Mouse (Mus musculus) heart, postnatal 10 days (tissue): ENCODE results near the gene Golga4. TPM values are rescaled to one million over a fixed set of nuclear protein-coding genes. Genes with fewer than 3 reads are reported as not detected.

ENCODE experiments used
- DNase-seq, 2 experiments: peaks; one replicate each; pipeline ENCODE4 v3.0.0; 2021
- intact Hi-C: fragments of 180-260 bp; cut with DNase I; formaldehyde crosslinking; loops from one replicate; pipeline ENCODE4 v1.15.1; 2025
- total RNA-seq, 2 experiments: library from RNA; stranded (reverse); gene quantifications; 2 replicates each; pipeline ENCODE4 v1.2.3; 2021

The Golga4 gene
- total RNA-seq, 2 experiments from 2014 or later: 171 to 176 TPM

DNA sequence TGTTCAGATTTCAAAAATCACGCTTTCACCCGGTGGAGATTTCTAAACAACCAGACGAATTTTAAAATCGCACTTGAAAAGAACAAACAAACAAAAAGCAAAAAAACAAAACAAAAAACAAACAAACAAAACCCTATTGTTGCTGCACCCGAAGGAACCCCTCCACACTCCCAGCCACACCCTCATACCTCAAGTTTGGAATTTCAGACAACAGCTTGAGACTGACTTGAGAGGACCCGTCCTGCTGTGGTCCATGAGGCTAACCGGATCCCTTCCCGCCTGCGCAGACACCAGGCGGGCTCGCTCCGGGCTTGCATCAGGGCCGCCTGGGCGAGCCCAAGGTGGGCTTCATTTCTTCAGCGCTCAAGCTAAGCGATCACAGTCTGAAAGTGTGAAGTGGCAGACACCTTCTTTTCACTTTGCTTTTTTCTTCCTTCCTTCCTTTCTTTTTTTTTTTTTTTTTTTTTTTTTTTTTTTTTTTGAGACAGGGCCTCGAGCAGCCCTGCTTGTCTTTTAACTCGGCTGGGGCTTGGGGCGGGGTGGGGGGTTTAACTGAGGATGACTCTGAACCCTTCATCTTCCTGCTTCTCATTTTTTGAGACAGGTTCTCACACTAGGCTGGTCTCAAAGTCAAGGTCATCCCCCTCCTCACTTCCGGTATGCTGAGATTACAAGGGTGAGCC lies 17.0 kb upstream of the Golga4 start:
- intact Hi-C loops: loop anchor here (1.0 to 5.0 kb wide), 3 partner anchors 337 to 436 kb away; partner anchors contain the start of gene Cmc1
- DNase-seq: no peak

DNA sequence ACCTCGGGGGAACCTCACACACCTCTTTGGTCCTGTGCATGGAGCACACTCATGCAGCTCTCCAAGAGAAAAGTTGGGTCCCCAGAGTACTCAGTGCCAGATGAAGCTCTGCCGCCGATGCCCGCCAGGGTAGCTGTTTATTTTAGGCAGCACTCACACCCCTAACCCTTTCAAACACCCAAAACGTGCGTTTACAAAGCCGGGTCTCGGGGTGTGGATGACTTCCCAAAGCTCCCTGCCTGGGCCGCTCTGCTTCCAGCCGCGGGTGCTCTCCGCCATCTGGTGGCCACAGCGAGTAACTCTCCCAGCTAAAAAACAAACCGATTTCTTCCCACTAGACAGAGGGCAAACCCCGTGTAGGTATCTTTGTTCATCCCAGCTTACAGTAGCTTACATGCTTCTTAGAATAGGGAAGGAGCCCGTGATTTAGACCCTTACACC lies 16.5 kb upstream of the Golga4 start:
- intact Hi-C loops: loop anchor here (1.0 to 5.0 kb wide), 3 partner anchors 337 to 436 kb away; partner anchors contain the start of gene Cmc1
- peak; percentile 78 to 84 for DNase-seq

DNA sequence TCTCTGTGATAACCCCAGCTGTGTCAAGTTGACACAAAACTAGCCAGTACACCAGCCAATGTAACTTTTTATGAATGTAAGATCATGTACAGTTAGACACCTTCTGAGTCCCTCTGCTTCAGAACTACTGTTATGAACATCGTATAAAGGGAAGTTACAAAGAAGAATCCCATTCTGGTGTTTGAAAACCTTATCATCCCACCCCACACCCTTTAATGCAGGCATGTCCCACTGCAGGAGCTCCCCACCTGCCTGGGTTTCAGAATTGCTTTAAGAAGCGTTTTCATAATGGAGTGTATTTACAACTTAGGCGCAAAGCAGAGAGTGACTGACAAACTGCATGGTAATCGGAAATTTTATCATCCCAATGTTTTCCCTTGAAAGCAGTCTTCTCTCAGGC lies 14.9 kb upstream of the Golga4 start:
- intact Hi-C loops: no loop called here
- DNase-seq: no peak

DNA sequence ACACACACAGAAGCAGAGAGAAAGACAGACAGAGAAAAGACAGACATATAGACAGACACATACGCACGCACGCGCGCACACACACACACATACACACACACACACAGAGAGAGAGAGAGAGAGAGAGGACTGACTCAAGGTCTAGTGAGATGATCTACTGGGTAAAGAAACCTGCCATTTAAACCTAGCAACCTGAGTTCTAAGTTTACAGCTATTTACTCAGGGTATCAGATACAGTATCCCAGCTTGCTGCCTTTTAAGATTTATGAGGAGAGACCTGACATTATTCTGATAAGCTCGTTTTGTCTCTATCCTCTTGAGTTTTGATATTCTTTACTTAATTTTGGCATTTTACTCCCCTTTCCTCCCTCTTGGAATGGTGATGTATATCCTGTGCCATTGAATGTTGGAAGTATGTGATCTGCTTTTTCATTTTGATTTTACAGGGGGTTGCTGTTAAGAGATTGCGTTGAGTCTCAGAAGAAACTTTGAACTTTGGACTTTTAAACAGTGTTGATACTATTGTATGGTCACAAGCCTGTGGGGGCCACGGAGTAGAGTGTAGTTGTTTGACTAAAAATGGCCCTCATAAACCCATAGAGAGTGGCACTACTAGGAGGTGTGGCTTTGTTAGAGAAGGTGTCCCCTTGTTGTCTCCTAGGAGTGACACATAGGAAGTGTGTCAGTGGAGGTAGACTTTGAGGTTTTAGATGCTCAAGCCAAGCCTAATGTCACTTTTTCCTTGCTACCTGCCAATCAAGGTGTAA lies 13.0 kb upstream of the Golga4 start:
- DNase-seq: no peak
- intact Hi-C loops: no loop called here

DNA sequence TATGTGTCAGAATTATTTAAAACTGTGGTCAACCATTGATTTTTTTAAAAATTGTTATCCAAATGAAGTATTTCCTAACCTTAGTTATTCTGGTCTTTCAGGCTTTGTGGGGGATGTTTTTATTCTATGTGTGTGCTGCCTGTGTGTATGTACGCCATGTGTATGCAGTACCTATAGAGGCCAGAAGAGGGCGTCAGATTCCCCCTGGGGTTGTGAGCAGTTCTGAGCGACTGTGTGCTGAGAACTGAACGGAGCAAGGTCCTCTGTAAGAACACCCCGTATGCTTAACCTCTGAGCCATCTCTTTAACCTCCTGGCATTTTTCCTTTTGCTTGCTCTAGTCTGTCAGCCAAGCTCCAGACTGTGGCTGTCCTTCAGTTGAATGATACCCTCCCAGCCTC lies 12.0 kb upstream of the Golga4 start:
- DNase-seq: no peak
- intact Hi-C loops: no loop called here

DNA sequence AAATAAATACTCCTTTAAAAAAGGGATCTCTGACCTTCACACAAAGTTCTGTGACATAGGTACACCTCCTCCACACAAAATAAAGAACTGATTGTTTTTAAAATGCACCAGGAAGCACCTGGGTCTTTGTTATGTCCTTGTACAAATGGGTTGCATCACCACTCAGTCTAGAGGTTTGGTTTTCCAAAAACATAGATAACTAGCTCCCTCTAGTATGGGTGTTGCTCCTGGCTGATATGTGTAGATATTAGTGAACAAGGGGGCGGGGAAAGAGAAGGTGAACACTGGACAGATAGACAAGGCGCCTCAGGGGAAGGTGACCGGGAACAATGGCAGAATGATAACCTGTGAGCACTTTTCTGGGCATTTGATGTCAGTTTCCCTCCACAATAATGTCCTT lies 10.1 kb upstream of the Golga4 start:
- DNase-seq: no peak
- intact Hi-C loops: no loop called here

DNA sequence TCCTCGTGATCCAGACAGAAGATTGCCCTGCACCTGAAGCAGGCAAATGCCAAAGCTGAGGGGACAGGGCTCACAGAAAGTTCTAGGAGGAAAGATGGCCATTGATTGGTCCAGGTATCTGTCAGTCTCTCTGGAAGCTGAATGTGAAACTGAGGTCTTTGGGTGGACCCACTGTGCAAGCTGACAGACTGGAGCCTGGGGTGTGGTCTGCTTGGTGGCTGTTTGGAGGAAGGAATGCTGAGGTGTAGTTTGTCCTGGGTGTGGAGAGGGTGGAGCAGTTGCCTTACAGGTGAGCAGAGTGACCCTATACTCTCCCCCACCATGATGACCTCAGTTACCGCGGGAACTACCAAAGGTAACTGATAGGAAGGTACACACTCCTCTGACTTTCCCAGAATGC lies 9.1 kb upstream of the Golga4 start:
- no peak for DNase-seq
- intact Hi-C loops: no loop called here

DNA sequence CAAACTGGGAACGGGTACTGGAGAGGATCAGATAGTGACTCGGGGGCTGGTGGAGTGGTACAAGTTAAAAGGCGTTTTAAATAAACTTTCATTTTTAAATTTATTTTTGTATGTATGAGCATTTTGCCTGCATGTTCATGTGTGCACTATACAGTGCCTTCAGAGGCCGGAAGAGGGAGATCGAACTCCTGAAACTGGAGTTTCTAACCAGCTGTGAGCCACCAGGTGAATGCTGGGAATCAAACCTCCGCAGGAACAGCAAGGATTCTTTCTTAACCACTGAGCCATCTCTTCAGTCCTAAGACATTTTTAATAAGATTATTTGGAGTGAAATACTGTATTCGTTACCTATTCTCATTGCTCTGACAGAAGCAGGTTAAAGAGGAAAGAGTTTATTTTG lies 8.0 kb upstream of the Golga4 start:
- intact Hi-C loops: no loop called here
- DNase-seq: no peak

DNA sequence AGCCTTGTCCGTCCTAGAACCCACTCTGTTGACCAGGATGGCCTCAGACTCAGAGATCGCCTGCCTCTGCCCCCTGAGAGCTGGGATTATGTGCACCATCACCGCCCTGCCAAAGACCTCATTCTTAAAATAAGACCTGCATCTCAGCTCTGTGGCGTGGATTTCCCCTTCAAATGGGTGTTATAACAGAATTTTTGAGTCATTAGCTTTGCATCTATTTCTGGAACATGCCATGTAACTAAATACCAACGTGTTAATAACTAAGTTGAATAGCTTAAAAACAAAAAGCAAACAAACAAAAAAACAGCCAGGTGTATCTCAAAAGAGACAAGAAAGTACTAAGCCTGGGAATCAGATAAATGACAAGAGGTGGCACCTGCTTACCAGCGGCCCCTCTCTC lies 5.1 kb upstream of the Golga4 start:
- intact Hi-C loops: no loop called here
- no peak for DNase-seq

DNA sequence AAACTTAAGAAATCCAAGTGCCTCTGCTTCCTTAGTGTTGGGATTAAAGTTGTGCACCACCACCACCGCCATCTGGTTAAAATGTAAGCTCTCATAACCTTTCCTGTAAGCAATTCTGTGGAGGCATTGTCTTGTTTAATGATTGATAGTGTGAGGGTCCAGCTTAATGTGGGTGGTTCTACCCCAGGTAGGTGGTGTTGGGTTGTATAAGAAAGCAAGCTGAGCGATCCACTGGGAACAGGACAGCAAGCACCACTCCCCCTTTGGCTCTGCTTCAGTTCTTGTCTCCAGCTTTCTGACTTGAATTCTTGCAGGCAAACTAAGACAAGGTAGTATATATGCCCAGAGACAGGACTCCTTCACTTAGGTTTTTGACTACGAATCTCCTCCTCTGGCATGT lies 1.4 kb upstream of the Golga4 start:
- intact Hi-C loops: no loop called here
- DNase-seq: no peak

DNA sequence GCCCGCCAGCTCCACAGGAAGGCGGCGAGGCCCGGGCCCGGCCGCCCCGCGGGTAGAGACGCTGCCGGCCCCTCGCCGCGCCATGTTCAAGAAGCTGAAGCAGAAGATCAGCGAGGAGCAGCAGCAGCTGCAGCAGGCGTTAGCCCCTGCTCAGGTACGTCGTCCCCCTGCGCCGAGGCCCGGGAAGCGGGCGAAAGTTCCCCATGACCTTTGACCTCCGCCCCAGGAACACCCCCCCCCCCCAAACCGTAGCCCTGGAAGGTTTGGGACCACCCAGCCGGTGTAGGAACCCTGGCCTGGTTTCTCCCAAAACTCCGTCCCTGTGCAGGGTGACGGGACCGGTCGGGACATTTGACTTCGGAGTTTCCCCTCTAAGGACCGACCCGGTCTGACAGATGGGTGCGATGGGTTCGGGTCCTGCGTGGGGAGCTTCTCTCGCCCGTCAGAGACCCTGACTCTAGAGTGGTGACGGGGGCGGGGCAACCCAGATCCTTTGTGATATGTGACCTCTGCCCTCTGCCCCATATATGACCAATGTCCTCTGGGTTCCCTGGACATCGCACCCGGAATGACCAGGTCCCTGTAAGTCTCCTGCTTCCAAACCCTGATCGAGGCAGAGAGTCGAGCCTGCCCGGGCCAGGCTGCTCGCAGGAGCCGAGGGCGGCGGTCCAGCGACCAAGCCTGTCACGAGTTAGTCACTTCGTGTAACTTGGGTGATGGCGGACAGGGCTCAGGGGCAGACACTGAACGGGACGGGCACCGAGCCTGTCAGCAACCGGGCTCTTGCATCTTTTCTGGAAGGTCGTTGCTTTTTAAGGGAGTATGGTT lies 551 bp downstream of the Golga4 start:
- intact Hi-C loops: no loop called here

DNA sequence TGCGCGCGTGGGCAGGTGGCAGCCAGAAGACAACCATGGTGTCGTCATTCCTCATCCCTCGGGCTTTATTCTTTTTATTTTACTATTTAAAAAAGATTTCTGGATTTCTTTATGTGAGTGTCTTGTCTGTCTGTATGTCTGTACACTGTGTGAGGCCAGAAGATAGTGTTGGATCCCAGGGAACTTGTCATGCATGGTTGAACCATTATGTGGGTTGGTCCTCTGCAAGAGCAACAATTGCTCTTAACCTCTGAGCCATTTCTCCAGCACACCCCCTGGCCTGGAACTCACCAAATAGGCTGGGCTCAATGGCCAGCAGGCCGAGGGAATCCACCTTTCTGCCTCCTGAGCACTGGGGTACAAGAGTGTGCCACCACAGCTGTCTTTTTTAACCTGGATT lies 1.5 kb downstream of the Golga4 start:
- no peak for DNase-seq
- intact Hi-C loops: no loop called here

More for the DNA sequence above, 551 bp downstream of the Golga4 start:
- peak; percentile 65 for DNase-seq

DNA sequence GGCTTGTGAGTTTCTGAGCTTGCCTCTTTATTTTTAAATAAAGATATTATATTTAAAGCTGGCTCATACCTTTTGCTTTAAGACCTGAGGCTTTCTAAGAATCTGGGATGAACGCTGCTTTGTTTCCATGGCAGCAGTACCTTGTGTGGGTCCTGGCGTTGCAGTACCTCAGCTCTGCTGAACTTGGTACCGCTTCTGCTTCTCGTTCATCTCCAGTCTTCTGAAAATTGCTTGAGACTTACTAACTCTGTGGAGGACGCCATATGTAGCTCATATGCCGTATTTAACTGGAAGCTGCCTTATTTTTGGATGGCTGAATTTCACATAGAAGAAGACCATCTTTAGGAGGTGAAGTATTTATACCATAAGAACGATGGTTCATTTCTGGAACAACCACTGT lies 2.5 kb downstream of the Golga4 start:
- intact Hi-C loops: no loop called here
- no peak for DNase-seq

DNA sequence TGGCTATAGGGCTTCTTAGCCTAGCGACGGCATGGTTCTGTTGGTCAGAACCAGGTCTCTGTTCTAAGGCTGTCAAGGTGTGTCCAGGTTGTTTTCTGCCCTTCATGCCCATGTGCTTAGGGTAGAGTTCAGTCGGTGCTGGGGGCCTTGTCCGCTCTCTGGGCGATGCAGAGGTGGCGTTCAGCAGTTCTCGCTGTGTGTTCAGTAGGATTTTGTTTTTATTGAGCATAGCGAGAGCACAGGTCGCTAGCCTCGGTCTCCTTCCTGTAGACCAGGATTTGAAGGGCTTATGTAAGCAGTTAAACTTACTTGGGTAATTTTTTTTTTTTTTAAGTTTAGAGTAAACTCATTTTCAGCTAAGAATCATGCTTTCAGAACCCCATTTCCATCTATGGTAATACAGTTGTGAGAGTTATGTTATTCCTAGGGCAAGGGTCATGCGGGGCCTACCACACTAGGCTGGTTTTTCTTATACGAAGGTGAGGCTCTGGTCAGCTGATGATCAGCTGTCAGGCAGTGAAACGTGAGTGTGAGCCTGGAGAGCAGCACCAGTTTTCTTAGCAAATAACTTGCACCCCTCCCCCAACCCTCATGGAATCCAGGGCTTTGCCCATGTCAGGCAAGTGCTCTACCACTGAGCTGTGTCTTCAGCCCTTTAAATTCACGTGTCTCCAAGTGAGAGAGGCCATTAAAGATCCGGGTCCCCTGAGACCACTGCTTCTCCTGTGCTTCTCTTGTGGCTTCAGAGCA lies 5.0 kb downstream of the Golga4 start:
- intact Hi-C loops: no loop called here
- peak in 1 of 2 experiments; percentile 28 for DNase-seq

DNA sequence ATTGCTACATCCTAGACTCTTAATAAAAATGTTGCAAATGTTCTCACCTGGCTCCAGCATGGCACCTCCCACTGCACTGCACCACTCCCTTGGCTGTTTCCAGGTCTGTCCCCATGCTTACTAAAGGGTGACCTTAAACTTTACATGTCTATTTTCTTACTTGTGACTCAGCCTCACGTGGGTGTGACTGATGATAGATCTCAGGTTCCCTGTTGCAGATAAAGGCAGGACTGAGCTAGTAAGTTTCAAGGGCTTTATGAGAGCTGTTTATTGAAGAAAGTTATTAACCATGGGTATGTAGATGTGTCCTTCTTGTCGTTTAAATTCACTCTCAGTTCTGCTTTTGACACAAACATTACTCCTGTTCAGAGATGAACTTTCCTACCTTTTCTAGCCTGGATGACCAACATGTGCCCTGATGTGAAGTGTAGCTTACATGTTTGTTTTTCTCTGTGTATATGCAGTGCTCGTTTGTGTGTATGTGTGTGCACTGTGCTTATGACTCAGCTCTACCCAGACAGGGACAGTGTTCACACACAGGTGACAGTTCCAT lies 6.7 kb downstream of the Golga4 start:
- intact Hi-C loops: no loop called here
- peak; percentile 43 to 75 for DNase-seq

DNA sequence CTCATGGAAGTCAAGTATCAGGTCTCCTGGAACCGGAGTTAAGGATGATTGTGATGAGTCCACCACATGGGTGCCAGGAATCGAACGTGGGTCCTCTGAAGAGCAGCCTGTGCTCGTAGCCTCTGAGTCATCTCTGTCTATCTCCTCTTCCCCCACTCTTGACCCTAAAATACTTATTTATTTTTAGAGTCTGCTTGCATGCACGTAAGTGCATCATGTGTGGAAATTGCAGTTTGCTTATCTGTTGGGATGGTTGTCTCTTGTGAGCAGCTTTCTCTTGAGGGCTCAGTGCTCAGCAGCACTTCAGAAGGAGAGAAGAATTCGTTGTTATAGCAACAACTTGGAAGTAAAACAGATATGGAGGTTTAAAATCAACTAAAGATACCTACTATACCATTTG lies 9.4 kb downstream of the Golga4 start:
- intact Hi-C loops: no loop called here
- DNase-seq: peak in 1 of 2 experiments; percentile 20

DNA sequence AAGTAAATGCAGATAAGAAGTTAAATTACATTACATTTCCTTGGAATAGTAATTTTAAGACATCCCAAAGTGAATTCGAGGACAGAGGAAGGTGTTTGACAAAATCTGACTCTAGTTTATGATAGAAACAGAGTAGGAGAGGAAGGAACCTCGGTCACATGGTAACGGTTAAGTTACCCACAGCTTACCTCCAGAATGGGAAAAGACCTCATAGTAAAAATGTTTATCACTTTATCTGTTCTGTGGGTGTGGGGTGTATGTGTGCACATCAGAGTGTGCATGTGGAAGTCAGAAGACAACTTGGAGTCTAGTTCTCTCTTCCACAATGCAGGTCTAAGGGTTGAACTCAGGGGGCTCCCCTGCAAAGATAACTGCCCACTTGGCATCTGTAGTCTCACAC lies 10.1 kb downstream of the Golga4 start:
- intact Hi-C loops: no loop called here
- no peak for DNase-seq

DNA sequence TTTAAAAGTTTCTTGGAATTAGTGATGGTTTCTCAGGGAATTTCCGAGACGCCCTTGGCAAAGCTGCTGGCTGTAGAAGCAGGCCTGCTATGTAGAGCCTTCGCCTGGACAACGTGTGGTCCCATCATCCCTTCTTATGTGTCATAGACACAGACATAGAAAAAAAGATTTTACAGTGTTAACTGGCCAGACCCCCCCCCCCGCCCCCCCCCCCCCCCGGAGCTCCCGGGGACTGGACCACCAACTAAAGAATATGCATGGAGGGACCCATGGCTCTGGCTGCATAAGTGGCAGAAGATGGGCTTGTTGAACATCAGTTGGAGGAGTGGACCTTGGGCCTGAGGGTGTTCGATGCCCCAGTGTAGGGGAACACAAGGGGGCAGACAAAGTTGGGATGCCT lies 11.6 kb downstream of the Golga4 start:
- no peak for DNase-seq
- intact Hi-C loops: no loop called here

DNA sequence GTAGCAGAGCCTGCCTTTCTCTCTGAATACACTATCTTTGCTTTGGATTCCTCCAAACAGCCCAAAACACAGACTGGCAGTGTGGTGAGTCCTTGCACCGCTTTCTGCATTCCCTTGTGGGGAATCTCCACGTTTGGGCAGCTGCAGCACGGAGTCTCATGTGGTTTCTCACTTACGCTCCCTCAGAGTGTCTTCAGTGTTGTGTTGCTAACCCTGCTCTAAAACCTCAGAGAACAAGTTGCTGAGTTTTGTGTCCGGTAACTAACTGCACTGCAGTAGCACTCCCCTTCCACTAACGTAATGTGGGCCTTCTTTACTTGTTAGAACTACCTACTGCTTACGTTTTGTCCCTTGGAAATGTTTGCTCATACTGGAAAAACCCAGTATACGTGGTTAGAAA lies 13.0 kb downstream of the Golga4 start:
- DNase-seq: no peak
- intact Hi-C loops: no loop called here

DNA sequence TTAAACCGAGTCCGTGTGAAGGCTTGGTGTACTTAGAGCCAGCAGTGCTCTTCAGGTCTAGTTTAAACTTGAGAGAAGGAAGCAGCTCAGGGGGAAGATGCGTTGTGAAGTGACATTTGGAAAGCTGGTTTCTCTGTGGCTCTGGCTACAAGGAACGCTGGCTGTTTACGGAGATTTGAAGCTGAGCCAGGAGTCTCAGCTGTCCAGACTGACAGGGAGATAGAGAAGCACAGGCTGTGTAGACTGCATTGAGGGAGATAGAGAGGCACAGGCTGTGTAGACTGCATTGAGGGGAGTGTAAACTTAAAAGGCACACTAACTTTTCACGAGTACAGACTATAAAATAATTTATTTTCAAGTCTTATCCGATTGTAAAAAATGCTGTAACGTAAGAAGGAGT lies 13.9 kb downstream of the Golga4 start:
- intact Hi-C loops: no loop called here
- peak; percentile 59 to 66 for DNase-seq
